Mouse (Mus musculus): ENCODE data around the gene Ncapd2. TPM values are rescaled to one million over a fixed set of nuclear protein-coding genes. Genes with fewer than 3 reads are reported as not detected.

The Ncapd2 gene
- total and polyA plus RNA-seq, 3 experiments, result 79.6 to 301 (median 147) TPM

DNA sequence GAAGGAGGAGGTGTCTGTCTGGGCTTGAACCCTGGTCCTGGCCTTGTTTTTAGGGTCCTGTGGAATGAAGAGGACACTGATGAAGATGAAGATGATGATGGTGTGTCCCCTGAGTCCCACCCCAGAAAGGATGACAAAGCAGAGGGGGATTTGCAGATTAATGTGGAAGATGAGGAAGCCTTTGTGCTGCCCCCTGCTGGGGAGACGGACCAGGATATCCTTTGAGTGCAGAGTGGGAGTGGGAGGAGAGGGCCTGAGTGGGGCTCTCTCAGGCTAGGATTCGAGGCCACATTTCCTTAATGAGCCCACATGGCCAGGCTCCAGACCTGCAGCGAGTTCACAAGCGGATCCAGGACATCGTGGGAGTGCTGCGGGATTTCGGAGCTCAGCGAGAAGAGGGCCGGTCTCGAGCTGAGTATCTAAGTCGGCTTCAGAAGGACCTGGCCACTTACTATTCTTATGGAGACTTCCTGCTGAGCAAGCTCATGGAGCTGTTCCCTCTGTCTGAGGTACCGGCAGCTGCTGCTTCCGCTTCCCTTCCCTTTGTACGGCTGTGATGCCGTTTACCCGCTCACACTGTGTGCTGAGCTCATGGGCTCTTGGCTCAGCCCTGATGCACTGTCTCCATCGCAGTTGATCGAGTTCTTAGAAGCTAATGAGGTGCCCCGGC, 54.4 kb downstream of the Ncapd2 start:
- H3K4me2 ChIP-seq (ENCODE audit: insufficient read depth, low read depth, poor library complexity, severe bottlenecking), result no peak overlapping the region
- no peaks in the 10 kb centered on the region for H3K9me3 ChIP-seq (replicated peaks; ENCODE audit: low read length)
- H3K36me3 ChIP-seq (replicated peaks in 1 of 2; ENCODE audit: control insufficient read depth in 1 of 2, insufficient read depth in 1 of 2, low read length in 1 of 2), result peaks cover 77 to 86% of the 10 kb centered on the region in 2 experiments
- dilution Hi-C loops (cut with MboI; ENCODE audit: extremely low pct_ligation_motif_present, extremely low pct_unique_long_range_greater_than_20kb, low sequenced_read_pairs), result no loop called here
- peaks cover 0 to 30% of the 10 kb centered on the region in 2 experiments; a peak in 2 of 4 replicates for H3K4me1 ChIP-seq (ENCODE audit: control insufficient read depth in 1 of 2, insufficient read depth in 2 of 2)
- no peaks in the 10 kb centered on the region for H3K27me3 ChIP-seq (replicated peaks)
- no peak overlapping the region for H3K4me3 ChIP-seq (replicated peaks in 1 of 3; ENCODE audit: low read depth in 2 of 3, low read length in 2 of 3, poor library complexity in 1 of 3)
- 0 out of 2 replicates have a peak, but pooled peaks have one; percentile 12 for TF ChIP-seq POLR2A (IDR thresholded peaks at IDR 0.05; ENCODE audit: low read depth, low read length)
- no peak for TF ChIP-seq IRF4 (IDR thresholded peaks at IDR 0.05; ENCODE audit: low read depth, low read length)
- TF ChIP-seq CTCF (conservative IDR thresholded peaks at IDR 0.05 in 1 of 2, IDR thresholded peaks at IDR 0.05 in 1 of 2; ENCODE audit: low read depth in 2 of 2, low read length in 2 of 2), result peak; percentile 52 to 59; a peak in 3 of 4 replicates
- in situ Hi-C loops (cut with MboI; ENCODE audit: low pct_ligation_motif_present, low pct_unique_long_range_greater_than_20kb, low sequenced_read_pairs), result no loop called here
- H3K27ac ChIP-seq (ENCODE audit: insufficient read depth, low read depth), result no peak overlapping the region
- H3K9ac ChIP-seq (ENCODE audit: insufficient read depth, low read depth), result no peak overlapping the region
- peaks cover 43% of the 10 kb centered on the region for H3K79me2 ChIP-seq (replicated peaks; ENCODE audit: control insufficient read depth, extremely low read depth, insufficient read depth, poor library complexity, severe bottlenecking)
- peak; percentile 48 for DNase-seq (ENCODE audit: extremely low read depth)

DNA sequence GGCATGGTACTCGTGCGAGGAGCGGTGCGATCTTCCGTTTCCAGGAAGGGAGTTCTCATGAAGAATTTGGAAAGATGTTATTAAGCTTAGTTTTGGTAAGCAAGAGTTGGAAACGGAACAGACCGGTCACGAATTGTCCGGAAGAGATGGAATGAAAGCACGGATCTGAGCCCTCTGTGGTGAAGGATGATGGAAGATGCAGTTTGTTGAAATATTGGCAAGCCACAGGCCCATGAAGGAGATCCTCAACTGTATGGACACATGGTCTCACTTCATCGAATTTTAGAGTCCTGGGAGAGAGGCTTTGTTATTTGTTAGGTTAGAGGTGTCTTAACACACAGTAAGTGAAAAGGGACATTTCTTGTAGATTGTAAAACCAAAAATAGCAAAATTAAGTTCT, 59.0 kb downstream of the Ncapd2 start:
- H3K4me2 ChIP-seq (ENCODE audit: insufficient read depth, low read depth, poor library complexity, severe bottlenecking), result peak overlapping the region; percentile 41; the same call in 1 of the 2 replicates
- in situ Hi-C loops (cut with MboI; ENCODE audit: low pct_ligation_motif_present, low pct_unique_long_range_greater_than_20kb, low sequenced_read_pairs), result no loop called here
- no peaks in the 10 kb centered on the region for H3K27me3 ChIP-seq (replicated peaks)
- TF ChIP-seq HCFC1 (IDR thresholded peaks at IDR 0.05; ENCODE audit: low read depth, low read length), result no peak
- TF ChIP-seq MXI1 (IDR thresholded peaks at IDR 0.05; ENCODE audit: low read depth, low read length), result no peak
- TF ChIP-seq ETS1 (conservative IDR thresholded peaks at IDR 0.05; ENCODE audit: low read depth, low read length), result no peak
- peak; percentile 64 for TF ChIP-seq SIN3A (IDR thresholded peaks at IDR 0.05; ENCODE audit: low read length)
- TF ChIP-seq CHD2 (IDR thresholded peaks at IDR 0.05; ENCODE audit: low read length), result no peak; the same call in 1 of the 2 replicates
- no peak for TF ChIP-seq MAX (IDR thresholded peaks at IDR 0.05; ENCODE audit: low read length)
- TF ChIP-seq MYC (IDR thresholded peaks at IDR 0.05; ENCODE audit: low read depth, low read length), result 0 out of 2 replicates have a peak, but pooled peaks have one; percentile 24
- TF ChIP-seq KAT2A (IDR thresholded peaks at IDR 0.05; ENCODE audit: insufficient replicate concordance, low read length), result 0 out of 2 replicates have a peak, but pooled peaks have one; percentile 28
- TF ChIP-seq JUND (conservative IDR thresholded peaks at IDR 0.05; ENCODE audit: low read depth, low read length), result no peak
- TF ChIP-seq MAFK (IDR thresholded peaks at IDR 0.05; ENCODE audit: insufficient replicate concordance, low read length), result no peak
- no peak for TF ChIP-seq TBP (conservative IDR thresholded peaks at IDR 0.05; ENCODE audit: low read depth, low read length)
- TF ChIP-seq SMC3 (IDR thresholded peaks at IDR 0.05; ENCODE audit: low read depth, low read length), result no peak
- no peak for TF ChIP-seq TCF12 (IDR thresholded peaks at IDR 0.05; ENCODE audit: low read depth, low read length)
- TF ChIP-seq IRF4 (IDR thresholded peaks at IDR 0.05; ENCODE audit: low read depth, low read length), result no peak
- TF ChIP-seq E2F4 (IDR thresholded peaks at IDR 0.05; ENCODE audit: insufficient replicate concordance, low read depth, low read length), result no peak
- TF ChIP-seq ZMIZ1 (IDR thresholded peaks at IDR 0.05; ENCODE audit: low read depth, low read length), result no peak
- TF ChIP-seq NRF1 (IDR thresholded peaks at IDR 0.05; ENCODE audit: low read depth, low read length), result no peak
- TF ChIP-seq UBTF (IDR thresholded peaks at IDR 0.05; ENCODE audit: low read depth, low read length), result no peak
- no peak for TF ChIP-seq POLR2AphosphoS2 (IDR thresholded peaks at IDR 0.05; ENCODE audit: low read depth, low read length)
- no peak for TF ChIP-seq NELFE (IDR thresholded peaks at IDR 0.05; ENCODE audit: low read depth, low read length)
- TF ChIP-seq EP300 (IDR thresholded peaks at IDR 0.05; ENCODE audit: low read length), result no peak
- no peak for TF ChIP-seq POLR2A (IDR thresholded peaks at IDR 0.05; ENCODE audit: low read depth, low read length)
- peak overlapping the region; percentile 85 for H3K9ac ChIP-seq (ENCODE audit: insufficient read depth, low read depth)
- DNase-seq (ENCODE audit: extremely low read depth), result no peak
- peaks cover 48 to 69% of the 10 kb centered on the region in 2 experiments for H3K36me3 ChIP-seq (replicated peaks in 1 of 2; ENCODE audit: control insufficient read depth in 1 of 2, insufficient read depth in 1 of 2, low read length in 1 of 2)
- H3K4me3 ChIP-seq (replicated peaks in 1 of 3; ENCODE audit: low read depth in 2 of 3, low read length in 2 of 3, poor library complexity in 1 of 3), result peak overlapping the region; percentile 88 to 94 (median 93)
- peak overlapping the region; percentile 19; the same call in 1 of the 2 replicates for H3K27ac ChIP-seq (ENCODE audit: insufficient read depth, low read depth)
- dilution Hi-C loops (cut with MboI; ENCODE audit: extremely low pct_ligation_motif_present, extremely low pct_unique_long_range_greater_than_20kb, low sequenced_read_pairs), result no loop called here
- H3K79me2 ChIP-seq (replicated peaks; ENCODE audit: control insufficient read depth, extremely low read depth, insufficient read depth, poor library complexity, severe bottlenecking), result peaks cover 44% of the 10 kb centered on the region
- no peaks in the 10 kb centered on the region for H3K9me3 ChIP-seq (replicated peaks; ENCODE audit: low read length)
- peaks cover 0 to 35% of the 10 kb centered on the region in 2 experiments; a peak in 2 of 4 replicates for H3K4me1 ChIP-seq (ENCODE audit: control insufficient read depth in 1 of 2, insufficient read depth in 2 of 2)

Data from CH12.LX (cell line).